Mouse (Mus musculus) thymus, adult 2 months (tissue): ENCODE results near the gene Rasa3. TPM values are rescaled to one million over a fixed set of nuclear protein-coding genes. Genes with fewer than 3 reads are reported as not detected.

Experiments used
- DNase-seq: peaks from one replicate; pipeline ENCODE4 v3.0.0; 2021
- H3K27ac ChIP-seq: fragments of 200-500 bp; 2 replicates; pipeline ENCODE4 v1.5.1; 2012; ENCODE audit warnings: low read length, control low read depth; ENCODE audit not compliant: control insufficient read depth, insufficient read depth
- H3K27me3 ChIP-seq: fragments of 200-500 bp; 2 replicates; pipeline ENCODE4 v1.6.1; 2012; ENCODE audit warnings: mild to moderate bottlenecking, low read length, moderate library complexity, mixed read lengths; ENCODE audit not compliant: control insufficient read depth, insufficient read depth
- H3K36me3 ChIP-seq: fragments of 200-500 bp; 2 replicates; pipeline ENCODE4 v1.6.1; 2012; ENCODE audit warnings: mild to moderate bottlenecking, low read length, moderate library complexity; ENCODE audit not compliant: control insufficient read depth, insufficient read depth
- H3K4me1 ChIP-seq: fragments of 200-500 bp; replicated peaks from 2 replicates; pipeline ENCODE4 v1.6.1; 2012; ENCODE audit warnings: low read length; ENCODE audit not compliant: control insufficient read depth, insufficient read depth
- H3K4me3 ChIP-seq: fragments of 200-500 bp; 2 replicates; pipeline ENCODE4 v1.5.1; 2012; ENCODE audit warnings: mild to moderate bottlenecking, low read length, control low read depth, moderate library complexity; ENCODE audit not compliant: control insufficient read depth, insufficient read depth
- CTCF ChIP-seq: fragments of 200-500 bp; IDR thresholded peaks from 2 replicates; pipeline ENCODE4 v1.5.1; 2012; ENCODE audit warnings: mild to moderate bottlenecking, control low read depth, low read length, moderate library complexity, borderline replicate concordance; ENCODE audit not compliant: control insufficient read depth, poor library complexity, insufficient read depth; ENCODE audit errors: extremely low read depth
- POLR2A ChIP-seq: fragments of 200-500 bp; IDR thresholded peaks from 2 replicates; pipeline ENCODE4 v1.6.1; 2012; ENCODE audit warnings: mild to moderate bottlenecking, low read length, control low read depth, moderate library complexity; ENCODE audit not compliant: control insufficient read depth, poor library complexity, insufficient read depth; ENCODE audit errors: extremely low read depth
- WGBS: fragments of 180-500 bp; shearing (Covaris S2); methylation state at CpG from one replicate; pipeline ENCODE4 v1.1.7; 2018; 5-methylcytosine and 5-hydroxymethylcytosine counted together
- polyA plus RNA-seq: library from polyadenylated mRNA; depleted of rRNA; stranded (reverse); fragments of >200 nt; gene quantifications from 2 replicates; pipeline ENCODE4 v1.2.3, GENCODE M21; 2012

Gene Rasa3
- polyA plus RNA-seq, 1 experiment: 57.5 TPM

DNA sequence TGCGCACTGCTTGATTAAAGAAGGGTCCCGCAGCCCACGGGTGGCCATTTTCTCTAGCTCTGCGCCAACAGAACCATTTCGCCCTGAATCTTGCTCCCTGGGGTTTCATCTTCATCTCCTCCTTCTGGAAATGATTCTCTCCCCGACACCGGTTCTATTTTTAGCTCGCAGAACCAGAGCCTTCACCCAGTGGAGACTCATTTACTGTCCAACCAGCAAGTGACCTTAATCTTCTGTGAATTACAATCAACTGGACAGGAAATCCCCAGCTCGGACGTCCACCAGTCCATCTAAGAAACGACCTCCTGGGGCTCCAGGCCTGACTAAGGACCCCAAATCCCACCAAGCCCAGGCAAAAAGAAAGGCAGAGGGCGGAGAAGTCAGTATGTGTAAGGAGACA is 19.9 kb downstream of the Rasa3 start:
- no peak for TF ChIP-seq POLR2A
- TF ChIP-seq CTCF: no peak
- WGBS: 93% methylated on average over 12 of the region's 12 CpGs
- H3K27me3 ChIP-seq: no peaks in the 10 kb centered on the region
- no peak overlapping the region for H3K27ac ChIP-seq
- H3K4me3 ChIP-seq: no peak overlapping the region
- no peak for DNase-seq
- H3K4me1 ChIP-seq: peaks cover 6% of the 10 kb centered on the region; the same call in 1 of the 2 replicates
- no peaks in the 10 kb centered on the region for H3K36me3 ChIP-seq

DNA sequence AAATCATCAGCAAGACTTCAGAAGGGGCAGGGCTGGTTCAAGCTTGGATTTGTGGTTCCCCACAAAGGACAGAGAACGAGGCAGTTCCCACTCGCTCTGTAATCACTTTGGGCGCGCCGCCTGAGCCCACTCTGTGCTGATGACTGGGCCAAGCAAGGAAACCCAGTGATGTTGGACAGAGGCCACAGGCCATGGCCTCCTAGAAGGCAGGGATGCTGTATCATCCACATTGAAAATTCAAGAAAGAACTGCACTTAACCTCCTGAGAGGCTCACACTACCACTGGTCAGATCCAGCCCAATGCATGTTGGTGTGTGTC is 22.4 kb downstream of the Rasa3 start:
- Histone ChIP-seq H3K4me3 (no peak overlapping the region), H3K27ac (no peak overlapping the region), H3K4me1 (peaks cover 7% of the 10 kb centered on the region; the same call in 1 of the 2 replicates)

DNA sequence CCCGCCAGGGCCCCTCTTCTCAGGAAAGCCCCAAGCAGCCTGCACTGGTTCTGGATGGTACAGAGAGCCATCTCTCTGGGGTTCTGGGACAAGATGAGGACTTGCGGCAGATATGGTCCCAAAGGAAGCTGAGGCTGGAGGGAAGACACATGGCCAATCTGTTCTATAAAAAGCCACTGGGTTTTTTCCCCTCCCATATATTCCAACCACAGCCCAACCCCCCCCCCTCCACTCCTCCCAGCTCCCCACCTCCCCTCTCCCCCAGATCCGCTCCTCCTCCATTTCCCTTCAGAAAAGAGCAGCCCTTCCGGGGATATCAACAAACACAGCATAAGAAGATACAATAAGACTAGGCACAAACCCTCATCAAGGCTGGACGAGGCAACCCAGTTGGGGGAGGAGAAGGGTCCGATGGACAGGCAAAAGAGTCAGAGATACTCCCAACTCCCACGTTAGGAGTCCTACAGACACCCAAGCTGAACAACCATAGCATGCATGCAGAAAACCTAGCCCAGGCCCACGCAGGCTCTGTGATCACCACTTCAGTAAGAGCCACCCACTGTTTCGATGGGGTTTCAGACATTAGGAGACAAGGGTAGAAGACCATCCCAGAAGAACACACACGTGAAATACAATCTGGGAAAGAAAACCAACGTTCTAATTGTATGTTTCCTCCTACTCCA is 22.9 kb downstream of the Rasa3 start:
- Histone ChIP-seq H3K4me1 (peaks cover 10% of the 10 kb centered on the region), H3K4me3 (no peak overlapping the region), H3K36me3 (no peaks in the 10 kb centered on the region), H3K27ac (no peak overlapping the region), H3K27me3 (no peaks in the 10 kb centered on the region)
- TF ChIP-seq POLR2A (no peak), CTCF (no peak)
- no peak for DNase-seq
- 82% methylated on average over 11 of the region's 11 CpGs for WGBS

More for the DNA sequence above, 22.4 kb downstream of the Rasa3 start:
- H3K36me3 ChIP-seq: no peaks in the 10 kb centered on the region
- WGBS: 81% methylated on average over 5 of the region's 5 CpGs
- H3K27me3 ChIP-seq: no peaks in the 10 kb centered on the region
- no peak for DNase-seq
- TF ChIP-seq CTCF: no peak
- TF ChIP-seq POLR2A: no peak

DNA sequence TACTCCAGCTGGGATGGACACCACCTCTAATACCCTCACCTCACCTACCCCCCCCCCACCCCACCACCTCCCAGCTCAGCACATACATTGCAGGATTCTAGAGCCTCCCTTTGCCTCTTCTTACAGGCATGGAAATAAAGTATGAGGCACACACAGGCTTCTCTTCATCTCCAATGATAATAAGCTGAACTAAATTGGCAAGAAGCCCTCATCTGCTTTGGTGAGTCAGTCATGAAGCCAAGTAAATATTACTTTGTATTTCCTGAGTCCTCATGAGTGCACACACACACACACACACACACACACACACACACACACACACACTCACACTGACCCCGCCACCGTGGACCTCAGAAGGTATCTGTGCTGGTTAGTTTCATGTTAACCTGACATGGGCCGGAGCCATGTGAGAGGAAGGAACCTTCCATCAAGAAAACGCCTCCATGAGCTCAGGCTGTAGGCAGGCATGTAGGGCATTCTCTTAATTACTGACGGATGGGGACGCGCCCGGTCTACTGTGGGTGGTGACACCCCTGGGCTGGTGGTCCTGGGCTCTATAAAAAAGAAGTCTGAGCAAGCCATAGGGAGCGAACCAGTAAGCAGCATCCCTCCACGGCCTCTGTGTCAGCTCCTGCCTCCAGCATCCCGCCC is 26.7 kb downstream of the Rasa3 start:
- TF ChIP-seq CTCF (no peak), POLR2A (no peak)
- Histone ChIP-seq H3K27me3 (no peaks in the 10 kb centered on the region), H3K4me1 (peaks cover 16% of the 10 kb centered on the region), H3K27ac (no peak overlapping the region), H3K4me3 (no peak overlapping the region), H3K36me3 (no peaks in the 10 kb centered on the region)
- 92% methylated on average over 11 of the region's 11 CpGs for WGBS
- no peak for DNase-seq

DNA sequence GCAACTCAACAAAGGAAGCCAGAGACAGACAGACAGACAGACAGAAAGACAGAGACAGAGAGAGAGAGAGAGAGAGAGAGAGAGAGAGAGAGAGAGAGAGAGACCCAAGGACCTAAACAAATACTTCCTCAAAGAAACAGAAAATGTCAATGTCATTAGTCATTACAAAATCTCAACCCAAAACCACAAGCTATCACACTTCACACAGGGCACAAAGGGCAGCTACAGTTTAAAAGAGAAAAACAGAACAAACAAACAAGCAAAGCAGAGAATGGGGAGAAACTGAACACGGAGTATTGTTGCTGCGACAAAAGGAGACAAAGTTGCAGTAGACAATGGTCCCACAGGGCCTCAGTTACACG is 28.3 kb downstream of the Rasa3 start:
- no peak overlapping the region for H3K27ac ChIP-seq
- H3K4me3 ChIP-seq: no peak overlapping the region
- H3K4me1 ChIP-seq: peaks cover 16% of the 10 kb centered on the region
- H3K27me3 ChIP-seq: no peaks in the 10 kb centered on the region
- 7% methylated on average over 3 of the region's 3 CpGs for WGBS
- H3K36me3 ChIP-seq: no peaks in the 10 kb centered on the region
- TF ChIP-seq POLR2A: no peak
- no peak for TF ChIP-seq CTCF
- no peak for DNase-seq

DNA sequence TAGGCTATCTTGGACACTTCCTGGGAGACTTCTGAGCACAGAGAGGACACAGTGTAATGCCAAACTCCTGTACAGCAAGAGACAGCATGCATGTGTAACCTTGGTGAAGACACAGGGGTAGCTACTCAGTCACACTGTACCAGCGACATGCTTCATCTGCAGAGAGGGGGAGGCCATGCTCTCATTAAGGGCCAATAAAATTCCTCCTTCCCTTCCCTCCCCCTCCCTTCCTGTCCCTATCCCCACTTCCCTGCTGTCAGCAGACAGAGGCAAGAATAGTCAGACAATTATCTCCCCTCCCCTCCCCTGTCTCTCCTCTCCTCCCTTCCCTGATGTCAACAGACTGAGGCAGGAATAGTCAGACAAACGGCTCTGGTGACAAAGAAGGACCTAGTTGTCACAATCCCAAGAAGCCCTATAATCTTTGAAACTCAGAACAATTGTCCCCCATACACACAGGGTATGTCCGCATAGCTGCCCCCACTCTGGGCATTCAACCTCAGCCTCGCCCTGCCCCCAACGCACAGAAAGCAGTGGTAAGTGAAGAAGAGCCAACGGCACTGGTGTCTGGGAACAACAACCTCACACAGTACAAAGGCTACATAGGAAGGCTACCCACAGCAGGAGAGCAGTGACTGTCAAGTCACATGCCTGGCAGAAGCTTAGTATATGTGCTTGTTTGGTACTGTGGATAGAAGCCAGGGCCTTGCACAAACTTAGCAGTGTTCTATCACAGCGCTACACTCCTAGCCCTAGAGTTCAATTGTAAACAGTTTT is 28.8 kb downstream of the Rasa3 start:
- Histone ChIP-seq H3K4me1 (peaks cover 16% of the 10 kb centered on the region), H3K36me3 (no peaks in the 10 kb centered on the region), H3K4me3 (no peak overlapping the region), H3K27me3 (no peaks in the 10 kb centered on the region), H3K27ac (no peak overlapping the region)
- no peak for DNase-seq
- 67% methylated on average over 7 of the region's 7 CpGs for WGBS
- TF ChIP-seq POLR2A: no peak
